Mouse (Mus musculus) lung, embryonic 14.5 days (tissue): Measurements from ENCODE around the gene Kansl1l. TPM values are rescaled to one million over a fixed set of nuclear protein-coding genes. Genes with fewer than 3 reads are reported as not detected.

Experiments used
- ATAC-seq: fragments of 200-750 bp; cut with Nextera tagmentation; 2 replicates; pipeline ENCODE4 v1.8.0; 2017; ENCODE audit warnings: mild to moderate bottlenecking, moderate TSS enrichment, moderate library complexity; ENCODE audit not compliant: insufficient read depth
- DNase-seq: peaks from one replicate; pipeline ENCODE4 v3.0.0-alpha.2; 2015
- H3K27ac ChIP-seq: fragments of 300-500 bp; sonication (generic); 2 replicates; pipeline ENCODE4 v1.5.1; 2014; ENCODE audit warnings: low read depth, mild to moderate bottlenecking, moderate library complexity
- H3K27me3 ChIP-seq: fragments of 300-500 bp; sonication (generic); 2 replicates; pipeline ENCODE4 v1.6.1; 2014; ENCODE audit warnings: low read length, control low read depth; ENCODE audit not compliant: insufficient read depth
- H3K36me3 ChIP-seq: fragments of 300-500 bp; sonication (generic); 2 replicates; pipeline ENCODE4 v1.6.1; 2014; ENCODE audit warnings: control low read depth; ENCODE audit not compliant: insufficient read depth
- H3K4me1 ChIP-seq: fragments of 300-500 bp; sonication (generic); 2 replicates; pipeline ENCODE4 v1.6.1; 2014; ENCODE audit warnings: antibody characterized with exemption, control low read depth; ENCODE audit not compliant: insufficient read depth
- H3K4me2 ChIP-seq: fragments of 300-500 bp; sonication (generic); 2 replicates; pipeline ENCODE4 v1.6.1; 2014; ENCODE audit warnings: mild to moderate bottlenecking
- H3K4me3 ChIP-seq: fragments of 300-500 bp; sonication (generic); 2 replicates; pipeline ENCODE4 v1.5.1; 2014; ENCODE audit warnings: low read depth, low read length
- H3K9ac ChIP-seq: fragments of 300-500 bp; sonication (generic); 2 replicates; pipeline ENCODE4 v1.6.1; 2014
- H3K9me3 ChIP-seq: fragments of 300-500 bp; sonication (generic); 2 replicates; pipeline ENCODE4 v1.6.1; 2016; ENCODE audit warnings: low read depth, low read length, control low read depth
- CTCF ChIP-seq: IDR thresholded peaks from 2 replicates; pipeline ENCODE4 v1.5.1; 2016; ENCODE audit warnings: antibody characterized with exemption, low read depth
- WGBS: fragments of 180-500 bp; shearing (Covaris S2); extraction: QIAGEN DNeasy Blood & Tissue Kit; methylation state at CpG from one replicate; pipeline ENCODE4 v1.1.7; 2014; 5-methylcytosine and 5-hydroxymethylcytosine counted together
- polyA plus RNA-seq: library from polyadenylated mRNA; unstranded; fragments of >200 nt; fragmentation: Nextera tagmentation; extraction: Ambion mirVana; gene quantifications from 2 replicates; pipeline ENCODE4 v1.2.1, GENCODE M21; 2014

The Kansl1l gene
- polyA plus RNA-seq = 21.9 and 22.3 TPM in 2 replicates

DNA sequence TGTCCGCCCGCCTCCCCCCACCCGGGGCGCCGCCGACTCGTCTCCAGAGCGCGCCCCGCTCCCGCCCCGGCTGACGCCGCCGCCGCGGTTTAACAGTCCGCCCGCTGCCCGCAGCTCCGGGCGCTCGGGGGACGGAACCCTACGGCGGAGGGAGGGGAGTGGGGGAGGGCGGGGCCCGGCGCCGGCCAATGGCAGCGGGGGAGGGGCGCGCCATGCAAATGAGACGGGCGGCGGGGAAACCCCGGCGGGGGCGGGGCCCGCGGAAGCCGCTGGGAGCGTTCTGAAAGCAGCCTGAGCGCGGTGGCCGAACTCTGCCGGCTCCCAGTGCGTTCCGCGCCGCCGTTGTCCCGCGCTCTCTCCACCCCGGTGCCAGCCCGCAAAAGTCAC, at the start of gene Kansl1l:
Kansl1l (minus strand) TSS at position 110 of the 387 bp plus-strand sequence.
- TF ChIP-seq CTCF = no peak
- peak within 1 kb of the TSS; percentile 97 for H3K27ac ChIP-seq
- no peaks in the 10 kb centered on the region for H3K9me3 ChIP-seq
- DNase-seq (peak; percentile 96), ATAC-seq (peak; percentile 80)
- H3K4me1 ChIP-seq = peaks cover 7% of the 10 kb centered on the region; the same call in 1 of the 2 replicates
- H3K36me3 ChIP-seq = no peaks in the 10 kb centered on the region
- WGBS = 1% methylated on average over 39 of the region's 56 CpGs
- no peaks in the 10 kb centered on the region for H3K27me3 ChIP-seq
- peak within 1 kb of the TSS; percentile 67 for H3K4me3 ChIP-seq
- H3K4me2 ChIP-seq = peak within 1 kb of the TSS; percentile 85
- peak within 1 kb of the TSS; percentile 88 for H3K9ac ChIP-seq

DNA sequence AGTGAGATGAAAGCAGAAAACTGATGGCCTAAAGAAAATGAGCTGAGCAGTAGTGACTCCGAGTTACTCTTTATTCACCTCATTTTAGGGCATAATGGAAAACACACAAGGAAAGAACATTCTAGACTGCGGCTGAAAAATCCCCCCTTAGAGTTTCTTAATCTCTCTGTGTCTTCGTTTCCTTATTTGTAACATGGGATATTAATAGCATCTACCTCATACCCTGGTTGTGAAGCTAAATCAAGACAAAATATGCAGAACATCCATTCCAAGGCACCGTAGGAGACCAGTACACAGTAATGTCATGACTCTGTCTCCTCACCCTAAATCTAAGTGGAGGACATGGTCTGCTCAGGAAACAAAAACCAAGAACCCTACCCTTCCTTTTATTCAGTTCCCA, 48.3 kb upstream of the Kansl1l start:
- ATAC-seq = no peak
- H3K9ac ChIP-seq = no peak overlapping the region
- H3K4me3 ChIP-seq = no peak overlapping the region
- H3K27me3 ChIP-seq = no peaks in the 10 kb centered on the region
- H3K36me3 ChIP-seq = no peaks in the 10 kb centered on the region
- H3K4me1 ChIP-seq = peaks cover 6% of the 10 kb centered on the region; the same call in 1 of the 2 replicates
- no peak for TF ChIP-seq CTCF
- 84% methylated on average over 4 of the region's 4 CpGs for WGBS
- no peak overlapping the region for H3K4me2 ChIP-seq
- DNase-seq = no peak
- H3K27ac ChIP-seq = no peak overlapping the region
- no peaks in the 10 kb centered on the region for H3K9me3 ChIP-seq

DNA sequence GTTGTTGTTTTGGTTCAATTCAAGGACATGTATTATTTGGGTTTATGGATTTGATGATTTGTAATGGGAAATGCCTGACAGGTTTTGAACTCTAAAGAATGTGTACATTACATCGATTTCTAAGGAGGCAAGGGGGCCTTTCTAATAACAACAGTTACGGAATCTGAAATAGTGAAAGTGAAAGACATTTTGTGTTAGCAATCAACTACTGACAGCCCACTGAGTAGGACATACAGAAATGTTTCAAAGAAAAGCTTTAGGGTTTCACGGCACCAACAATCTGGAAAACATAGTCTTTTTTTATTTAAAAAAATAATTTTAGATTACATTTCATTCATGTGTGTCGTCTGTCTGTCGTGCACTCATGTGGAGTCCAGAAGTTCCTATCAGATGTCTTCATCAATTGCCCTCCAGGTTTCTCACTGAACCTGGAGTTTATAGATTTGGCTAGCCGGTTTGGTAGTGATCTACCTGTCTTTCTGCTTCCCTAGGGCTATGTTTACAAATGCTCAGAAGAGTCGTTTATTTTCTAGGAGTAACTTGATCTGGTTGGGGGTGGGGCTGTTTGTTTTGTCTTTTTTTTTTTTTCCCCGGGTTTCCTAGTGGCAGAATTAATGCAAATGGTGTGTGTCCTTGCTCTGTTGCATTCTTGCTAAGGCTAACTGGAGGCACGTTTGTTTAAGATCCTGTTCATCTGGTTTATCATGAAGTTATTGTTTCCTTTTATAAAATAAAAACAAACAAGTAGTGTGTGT, 46.6 kb upstream of the Kansl1l start:
- ATAC-seq = no peak
- peak overlapping the region; percentile 84 for H3K4me3 ChIP-seq
- H3K9ac ChIP-seq = peak overlapping the region; percentile 26
- peak overlapping the region; percentile 63 for H3K4me2 ChIP-seq
- H3K36me3 ChIP-seq = peaks cover 3% of the 10 kb centered on the region; the same call in 1 of the 2 replicates
- peak; percentile 34 for DNase-seq
- 7% methylated on average over 9 of the region's 9 CpGs for WGBS
- peaks cover 6% of the 10 kb centered on the region; the same call in 1 of the 2 replicates for H3K4me1 ChIP-seq
- H3K27me3 ChIP-seq = no peaks in the 10 kb centered on the region
- no peak overlapping the region for H3K27ac ChIP-seq
- H3K9me3 ChIP-seq = no peaks in the 10 kb centered on the region
- TF ChIP-seq CTCF = no peak

DNA sequence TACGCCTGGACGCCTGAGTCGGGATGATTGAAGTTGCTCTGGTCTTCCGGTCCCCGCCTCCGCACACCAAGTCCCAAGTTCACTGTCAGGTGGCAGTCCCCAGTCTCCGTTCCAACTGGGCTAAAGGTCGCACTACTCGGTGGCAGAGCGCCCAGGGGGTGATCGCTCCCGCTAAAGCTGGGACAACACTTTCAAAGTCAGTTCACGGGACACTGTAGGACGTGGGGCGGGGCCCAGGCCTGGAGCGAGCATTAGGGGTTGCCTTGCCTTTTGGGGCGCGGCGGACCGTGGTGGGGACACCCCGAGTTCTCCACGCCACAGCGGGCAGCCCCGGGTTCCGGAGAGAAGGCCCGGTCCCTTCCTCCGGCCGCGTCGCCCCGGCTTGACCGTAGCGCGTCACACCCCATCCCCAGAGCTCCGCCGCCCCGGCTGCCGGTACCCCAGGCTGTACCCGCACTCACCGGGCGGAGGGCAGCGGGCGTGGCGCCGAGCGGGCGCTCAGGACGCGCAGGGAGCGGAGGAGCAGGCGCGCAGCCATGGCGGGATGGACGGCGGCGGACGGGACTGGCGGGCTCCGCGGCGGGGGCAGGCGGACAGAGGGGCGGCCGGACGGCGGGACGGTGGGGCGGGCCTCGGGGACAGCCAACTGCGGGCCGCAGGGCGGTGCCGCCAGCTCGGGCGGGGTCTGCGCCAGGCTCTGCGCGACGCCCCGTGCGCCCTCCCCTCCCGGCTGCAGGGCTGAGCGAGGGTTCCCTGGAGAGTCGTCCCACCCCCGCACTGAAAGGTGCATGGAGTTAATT, 45.5 kb upstream of the Kansl1l start, which contains the start of gene Acadl:
Acadl (minus strand) TSS at position 566 of the 800 bp plus-strand sequence.
- peak within 1 kb of the TSS; percentile 94 for H3K9ac ChIP-seq
- peaks cover 6% of the 10 kb centered on the region; the same call in 1 of the 2 replicates for H3K4me1 ChIP-seq
- H3K4me2 ChIP-seq = peak within 1 kb of the TSS; percentile 63
- peak within 1 kb of the TSS; percentile 96 for H3K27ac ChIP-seq
- H3K36me3 ChIP-seq = peaks cover 11% of the 10 kb centered on the region
- no peak for TF ChIP-seq CTCF
- no peaks in the 10 kb centered on the region for H3K27me3 ChIP-seq
- under 1% methylated on average over 85 of the region's 85 CpGs for WGBS
- H3K4me3 ChIP-seq = peak within 1 kb of the TSS; percentile 84
- H3K9me3 ChIP-seq = no peaks in the 10 kb centered on the region
- peak; percentile 87 for DNase-seq
- peak; percentile 95 for ATAC-seq

DNA sequence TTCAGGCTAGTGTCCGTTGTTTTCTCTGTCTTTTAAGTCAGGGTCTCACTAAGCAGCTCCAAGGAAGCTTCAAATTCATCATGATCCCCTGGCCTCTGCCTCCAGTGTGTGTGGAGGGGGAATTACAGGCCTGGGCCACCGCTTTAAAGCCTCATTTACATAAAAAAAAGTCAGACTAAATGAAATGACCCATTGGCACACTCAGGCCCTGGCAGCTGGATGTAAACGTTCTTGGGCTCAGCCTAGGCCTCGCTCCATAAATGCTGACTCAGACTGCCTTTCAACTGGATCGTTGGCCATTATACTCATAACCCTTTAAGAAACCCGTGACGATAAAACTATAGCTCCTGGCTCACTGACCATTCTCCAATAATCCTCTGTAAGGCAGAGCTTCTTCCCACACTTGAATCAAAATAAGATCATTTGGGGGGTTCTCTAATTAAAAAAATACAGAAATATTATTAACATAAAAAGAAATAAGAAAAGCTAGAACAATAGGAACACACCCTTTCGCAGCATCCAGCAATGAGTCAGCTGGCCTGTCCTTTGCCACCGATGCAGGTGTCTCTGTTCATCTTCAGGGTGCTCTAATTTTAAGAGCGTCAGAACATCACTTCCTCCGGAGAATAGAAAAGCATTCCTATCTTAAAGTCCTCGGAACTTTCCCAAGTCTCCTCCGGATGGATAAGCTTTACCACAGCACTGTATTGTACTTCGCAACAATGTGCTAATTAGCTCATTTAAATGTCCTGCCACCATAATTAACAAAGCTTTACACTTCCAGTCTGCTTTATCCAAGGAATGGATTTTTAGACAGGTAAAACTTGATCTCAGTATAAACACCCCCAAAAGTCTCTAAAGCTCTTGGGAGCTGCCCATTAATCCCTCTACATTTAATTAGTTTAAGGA, 44.7 kb upstream of the Kansl1l start:
- no peaks in the 10 kb centered on the region for H3K9me3 ChIP-seq
- no peaks in the 10 kb centered on the region for H3K27me3 ChIP-seq
- H3K4me2 ChIP-seq = peak overlapping the region; percentile 63
- H3K9ac ChIP-seq = peak overlapping the region; percentile 94
- no peak for TF ChIP-seq CTCF
- 27% methylated on average over 14 of the region's 14 CpGs for WGBS
- peak; percentile 43 for DNase-seq
- H3K27ac ChIP-seq = peak overlapping the region; percentile 96
- peak; percentile 1; the same call in 1 of the 2 replicates for ATAC-seq
- H3K4me1 ChIP-seq = peaks cover 6% of the 10 kb centered on the region; the same call in 1 of the 2 replicates
- H3K4me3 ChIP-seq = peak overlapping the region; percentile 84
- peaks cover 20% of the 10 kb centered on the region for H3K36me3 ChIP-seq

GRCm38 (mm10) chr1:66847506-66847905, 30.1 kb upstream of the Kansl1l start:
- Histone ChIP-seq H3K36me3 (peaks cover 79% of the 10 kb centered on the region), H3K27me3 (no peaks in the 10 kb centered on the region), H3K9me3 (peaks cover 5% of the 10 kb centered on the region; the same call in 1 of the 2 replicates), H3K9ac (no peak overlapping the region), H3K4me2 (no peak overlapping the region), H3K27ac (no peak overlapping the region), H3K4me3 (no peak overlapping the region), H3K4me1 (no peaks in the 10 kb centered on the region)
- DNase-seq (peak; percentile 53), ATAC-seq (no peak)
- TF ChIP-seq CTCF = peak; percentile 67
- WGBS = 89% methylated on average over 4 of the region's 4 CpGs
